Mouse (Mus musculus): ENCODE results near the gene Lrrc74a.

- TF ChIP-seq GATA1 (IDR thresholded peaks at IDR 0.05; ENCODE audit: borderline replicate concordance, low read length) = no peak
- TF ChIP-seq FLI1 (IDR thresholded peaks at IDR 0.05; ENCODE audit: low read length) = no peak
Observed at GRCm38 (mm10) chr12:86779206-86779989, 45.2 kb downstream of the Lrrc74a start.
